Mouse (Mus musculus): ENCODE results near the gene Cd68.
"Not testable (repeated sequence)": the region's sequence is repeated elsewhere in the genome, so short reads cannot be mapped to it uniquely, and the experiment has no call there.

Gene Cd68

GRCm38 (mm10) chr11:69665457-69665960 lies 444 bp downstream of the Cd68 start:
- no peak for DNase-seq

GRCm38 (mm10) chr11:69664841-69665240 lies 1.1 kb downstream of the Cd68 start:
- no peak for DNase-seq

GRCm38 (mm10) chr11:69663795-69664194 lies 2.2 kb downstream of the Cd68 start:
- no peak for DNase-seq

GRCm38 (mm10) chr11:69662967-69663671 lies 2.8 kb downstream of the Cd68 start:
- no peak for DNase-seq

- peak; percentile 93 to 96 for DNase-seq
These were observed 3.6 kb downstream of the Cd68 start, which contains the start of gene Mpdu1 for GRCm38 (mm10) chr11:69662213-69662966. Gene Mpdu1 (minus strand): TSS chr11:69662642.

- DNase-seq: no peak
These were observed 4.6 kb downstream of the Cd68 start for GRCm38 (mm10) chr11:69661221-69661881.

GRCm38 (mm10) chr11:69657462-69657881 lies 8.5 kb downstream of the Cd68 start:
- DNase-seq: no peak

GRCm38 (mm10) chr11:69656617-69657461 lies 9.1 kb downstream of the Cd68 start:
- DNase-seq: peak; percentile 49 to 61

GRCm38 (mm10) chr11:69656065-69656455 lies 9.9 kb downstream of the Cd68 start:
- no peak for DNase-seq

GRCm38 (mm10) chr11:69655264-69656064 lies 10.5 kb downstream of the Cd68 start, which contains the start of gene Sox15:
Gene Sox15 (plus strand): TSS chr11:69655314.
- DNase-seq: peak; percentile 74 to 83

GRCm38 (mm10) chr11:69654760-69655159 lies 11.2 kb downstream of the Cd68 start:
- DNase-seq: no peak

- DNase-seq: no peak
These were observed 12.6 kb downstream of the Cd68 start for GRCm38 (mm10) chr11:69653399-69653798.

- no peak for DNase-seq
These were observed 20.1 kb downstream of the Cd68 start for GRCm38 (mm10) chr11:69645860-69646259.

GRCm38 (mm10) chr11:69635471-69635870 lies 30.5 kb downstream of the Cd68 start:
- DNase-seq: no peak

- peak in 1 of 2 experiments; percentile 56 for DNase-seq
These were observed 32.7 kb downstream of the Cd68 start for GRCm38 (mm10) chr11:69633128-69633866.

GRCm38 (mm10) chr11:69632284-69633089 lies 33.5 kb downstream of the Cd68 start, which contains the start of gene Fxr2:
Gene Fxr2 (plus strand): TSS chr11:69632990.
- peak; percentile 100 for DNase-seq

- no peak for DNase-seq
These were observed 36.2 kb downstream of the Cd68 start for GRCm38 (mm10) chr11:69629802-69630201.

- peak; percentile 84 to 90 for DNase-seq
These were observed 37.7 kb downstream of the Cd68 start for GRCm38 (mm10) chr11:69628286-69628685.

- DNase-seq: not testable (repeated sequence)
These were observed 41.6 kb downstream of the Cd68 start for GRCm38 (mm10) chr11:69624339-69624738.

- DNase-seq: no peak
These were observed 42.9 kb downstream of the Cd68 start for GRCm38 (mm10) chr11:69623006-69623405.

All from cerebellum, adult 18-20 months (tissue).